Comparison of ENCODE assay signal across 8 mouse cellular contexts in the genomic region with DNA sequence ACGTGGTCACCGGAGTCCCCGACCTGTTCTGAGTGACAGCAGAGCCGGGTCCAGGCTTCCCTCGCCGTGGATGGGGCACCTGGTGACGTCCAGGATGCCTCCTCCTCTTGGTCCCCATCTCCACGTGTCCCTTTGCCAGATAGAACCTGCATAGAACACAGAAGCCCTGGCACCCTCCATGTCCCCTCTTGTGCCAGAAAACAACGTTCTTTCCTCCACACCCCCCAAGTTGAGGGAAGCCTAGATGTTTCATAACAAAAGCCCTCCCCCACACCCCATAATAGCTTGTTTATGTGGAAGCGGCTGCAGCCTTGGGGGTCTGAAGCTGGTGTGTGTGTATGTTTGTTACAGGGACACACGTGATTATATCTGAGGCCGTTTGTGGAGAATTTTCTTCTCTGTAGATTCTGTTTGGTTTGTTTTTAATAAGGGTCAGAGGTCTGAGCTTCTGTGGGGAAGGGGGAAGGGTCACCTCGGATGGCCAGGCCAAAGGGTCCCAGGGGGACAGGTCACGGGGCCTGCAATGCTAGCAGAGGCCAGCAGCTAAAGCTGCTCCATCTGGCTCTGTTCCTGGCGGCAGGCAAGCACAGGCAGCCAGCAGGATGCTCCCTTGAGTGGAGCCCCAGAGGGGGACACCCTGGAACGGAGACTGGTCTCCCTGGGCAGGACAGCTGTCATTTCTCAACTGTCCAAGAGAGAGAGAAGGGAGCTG.
DNase-seq lines count a peak whose midpoint lies in the region; ATAC-seq lines count a peak whose summit lies in the region.

No protein-coding gene starts in this region.

- no peaks in the 10 kb centered on the region for H3K9me3 ChIP-seq in hindbrain, embryonic 14.5 days (ENCODE audit: control insufficient read depth, low read length)

- H3K9ac ChIP-seq in hindbrain, embryonic 14.5 days = peak overlapping the region; percentile 69

- H3K4me1 ChIP-seq in hindbrain, embryonic 14.5 days (replicated peaks; ENCODE audit: control insufficient read depth, insufficient read depth, low read length) = peaks cover 62% of the 10 kb centered on the region

- peak overlapping the region; percentile 55 for H3K4me2 ChIP-seq in hindbrain, embryonic 14.5 days (replicated peaks)

- WGBS in hindbrain, embryonic 14.5 days = under 1% methylated on average over 16 of the region's 16 CpGs

- DNase-seq in cerebellum, postnatal 10 days = peak; percentile 86 to 90
- peak; percentile 76 to 87 for DNase-seq in gastrocnemius, adult 8-10 months (ENCODE audit: low spot score in 2 of 2)
- DNase-seq in hindbrain, embryonic 14.5 days (ENCODE audit: low spot score) = peak; percentile 75
- peak; percentile 61 for DNase-seq in left cerebral cortex, adult 11 months (ENCODE audit: low spot score)
- peak; percentile 80 for DNase-seq in lung, postnatal 36 days
- DNase-seq in right cerebral cortex, adult 18-20 months = peak; percentile 80
- no peak for DNase-seq in T-cell, adult 2 months (ENCODE audit: low spot score)

- peak overlapping the region; percentile 100 for H3K27ac ChIP-seq in hindbrain, embryonic 14.5 days

- H3K4me3 ChIP-seq in hindbrain, embryonic 14.5 days (replicated peaks; ENCODE audit: low read length) = no peak overlapping the region

- no peaks in the 10 kb centered on the region for H3K36me3 ChIP-seq in hindbrain, embryonic 14.5 days (replicated peaks; ENCODE audit: control insufficient read depth, insufficient read depth)

- ATAC-seq in activated CD4-positive, CD25-positive, alpha-beta regulatory T cell, adult 4 months = peak; percentile 22
- ATAC-seq in hindbrain, embryonic 14.5 days (ENCODE audit: low FRiP score) = peak; percentile 64

- no peaks in the 10 kb centered on the region for H3K27me3 ChIP-seq in hindbrain, embryonic 14.5 days (ENCODE audit: control insufficient read depth, insufficient read depth, low read length)
